Mouse (Mus musculus): ENCODE results near the gene Pctp. TPM values are rescaled to one million over a fixed set of nuclear protein-coding genes. Genes with fewer than 3 reads are reported as not detected.

Pctp gene
- polyA plus RNA-seq, 1 experiment from 2014 or later: 5.1 TPM

- H3K27ac ChIP-seq (ENCODE audit: low read depth, low read length): no peak overlapping the region
- no peaks in the 10 kb centered on the region for H3K9me3 ChIP-seq (ENCODE audit: control insufficient read depth, low read length)
- H3K27me3 ChIP-seq (ENCODE audit: control insufficient read depth, insufficient read depth, low read length): no peaks in the 10 kb centered on the region
- peak; percentile 47; the same call in 1 of the 2 replicates for ATAC-seq (ENCODE audit: low FRiP score)
- DNase-seq (ENCODE audit: low spot score): peak; percentile 85
- no peak overlapping the region for H3K4me3 ChIP-seq (ENCODE audit: low read depth, low read length)
- H3K4me2 ChIP-seq (replicated peaks; ENCODE audit: low read depth, low read length): no peak overlapping the region
- no peak overlapping the region for H3K9ac ChIP-seq (ENCODE audit: low read depth, low read length)
- WGBS: 25% methylated on average over 8 of the region's 8 CpGs
- no peaks in the 10 kb centered on the region; the same call in 1 of the 2 replicates for H3K4me1 ChIP-seq (replicated peaks; ENCODE audit: control insufficient read depth, insufficient read depth, low read length)
- H3K36me3 ChIP-seq (ENCODE audit: control insufficient read depth, insufficient read depth, low read length): no peaks in the 10 kb centered on the region
Observed at GRCm38 (mm10) chr11:89988936-89989589, 13.6 kb downstream of the Pctp start.

- Histone ChIP-seq H3K4me3 (ENCODE audit: low read depth, low read length) (no peak overlapping the region), H3K9me3 (ENCODE audit: control insufficient read depth, low read length) (no peaks in the 10 kb centered on the region), H3K9ac (ENCODE audit: low read depth, low read length) (no peak overlapping the region), H3K4me1 (replicated peaks; ENCODE audit: control insufficient read depth, insufficient read depth, low read length) (no peaks in the 10 kb centered on the region; the same call in 1 of the 2 replicates), H3K27ac (ENCODE audit: low read depth, low read length) (no peak overlapping the region), H3K36me3 (ENCODE audit: control insufficient read depth, insufficient read depth, low read length) (no peaks in the 10 kb centered on the region), H3K4me2 (replicated peaks; ENCODE audit: low read depth, low read length) (no peak overlapping the region), H3K27me3 (ENCODE audit: control insufficient read depth, insufficient read depth, low read length) (no peaks in the 10 kb centered on the region)
- WGBS: 93% methylated on average over 8 of the region's 8 CpGs
- DNase-seq (ENCODE audit: low spot score): no peak
- ATAC-seq (ENCODE audit: low FRiP score): no peak
Observed at GRCm38 (mm10) chr11:89986516-89986915, 16.2 kb downstream of the Pctp start.

GRCm38 (mm10) chr11:89985200-89986187 is 17.2 kb downstream of the Pctp start:
- whole genome bisulfite sequencing: 40% methylated on average over 10 of the region's 10 CpGs
- Histone ChIP-seq H3K36me3 (ENCODE audit: control insufficient read depth, insufficient read depth, low read length) (no peaks in the 10 kb centered on the region), H3K4me2 (replicated peaks; ENCODE audit: low read depth, low read length) (no peak overlapping the region), H3K4me1 (replicated peaks; ENCODE audit: control insufficient read depth, insufficient read depth, low read length) (no peaks in the 10 kb centered on the region; the same call in 1 of the 2 replicates), H3K9ac (ENCODE audit: low read depth, low read length) (no peak overlapping the region), H3K4me3 (ENCODE audit: low read depth, low read length) (no peak overlapping the region), H3K27me3 (ENCODE audit: control insufficient read depth, insufficient read depth, low read length) (no peaks in the 10 kb centered on the region), H3K27ac (ENCODE audit: low read depth, low read length) (no peak overlapping the region), H3K9me3 (ENCODE audit: control insufficient read depth, low read length) (no peaks in the 10 kb centered on the region)
- DNase-seq (ENCODE audit: low spot score) (no peak), ATAC-seq (ENCODE audit: low FRiP score) (no peak)

GRCm38 (mm10) chr11:89984436-89984835 is 18.3 kb downstream of the Pctp start:
- Histone ChIP-seq H3K9ac (ENCODE audit: low read depth, low read length) (no peak overlapping the region), H3K4me3 (ENCODE audit: low read depth, low read length) (no peak overlapping the region), H3K4me2 (replicated peaks; ENCODE audit: low read depth, low read length) (no peak overlapping the region), H3K27ac (ENCODE audit: low read depth, low read length) (no peak overlapping the region), H3K27me3 (ENCODE audit: control insufficient read depth, insufficient read depth, low read length) (no peaks in the 10 kb centered on the region), H3K36me3 (ENCODE audit: control insufficient read depth, insufficient read depth, low read length) (no peaks in the 10 kb centered on the region), H3K4me1 (replicated peaks; ENCODE audit: control insufficient read depth, insufficient read depth, low read length) (no peaks in the 10 kb centered on the region; the same call in 1 of the 2 replicates), H3K9me3 (ENCODE audit: control insufficient read depth, low read length) (no peaks in the 10 kb centered on the region)
- 95% methylated on average over 5 of the region's 5 CpGs for WGBS
- DNase-seq (ENCODE audit: low spot score) (no peak), ATAC-seq (ENCODE audit: low FRiP score) (no peak)

GRCm38 (mm10) chr11:89982918-89983317 is 19.8 kb downstream of the Pctp start:
- ATAC-seq (ENCODE audit: low FRiP score): no peak
- no peak overlapping the region for H3K9ac ChIP-seq (ENCODE audit: low read depth, low read length)
- H3K27me3 ChIP-seq (ENCODE audit: control insufficient read depth, insufficient read depth, low read length): no peaks in the 10 kb centered on the region
- no peaks in the 10 kb centered on the region; the same call in 1 of the 2 replicates for H3K4me1 ChIP-seq (replicated peaks; ENCODE audit: control insufficient read depth, insufficient read depth, low read length)
- WGBS: 84% methylated on average over 2 of the region's 2 CpGs
- H3K36me3 ChIP-seq (ENCODE audit: control insufficient read depth, insufficient read depth, low read length): no peaks in the 10 kb centered on the region
- H3K27ac ChIP-seq (ENCODE audit: low read depth, low read length): no peak overlapping the region
- no peaks in the 10 kb centered on the region for H3K9me3 ChIP-seq (ENCODE audit: control insufficient read depth, low read length)
- DNase-seq (ENCODE audit: low spot score): no peak
- no peak overlapping the region for H3K4me2 ChIP-seq (replicated peaks; ENCODE audit: low read depth, low read length)
- H3K4me3 ChIP-seq (ENCODE audit: low read depth, low read length): no peak overlapping the region

- H3K4me1 ChIP-seq (replicated peaks; ENCODE audit: control insufficient read depth, insufficient read depth, low read length): no peaks in the 10 kb centered on the region
- no peak overlapping the region for H3K9ac ChIP-seq (ENCODE audit: low read depth, low read length)
- H3K9me3 ChIP-seq (ENCODE audit: control insufficient read depth, low read length): no peaks in the 10 kb centered on the region
- DNase-seq (ENCODE audit: low spot score) (no peak), ATAC-seq (ENCODE audit: low FRiP score) (no peak)
- no peak overlapping the region for H3K4me2 ChIP-seq (replicated peaks; ENCODE audit: low read depth, low read length)
- WGBS: 80% methylated on average over 2 of the region's 2 CpGs
- H3K4me3 ChIP-seq (ENCODE audit: low read depth, low read length): no peak overlapping the region
- no peaks in the 10 kb centered on the region for H3K27me3 ChIP-seq (ENCODE audit: control insufficient read depth, insufficient read depth, low read length)
- no peak overlapping the region for H3K27ac ChIP-seq (ENCODE audit: low read depth, low read length)
- H3K36me3 ChIP-seq (ENCODE audit: control insufficient read depth, insufficient read depth, low read length): no peaks in the 10 kb centered on the region
Observed at GRCm38 (mm10) chr11:89980106-89980505, 22.6 kb downstream of the Pctp start.

GRCm38 (mm10) chr11:89978914-89979818 is 23.5 kb downstream of the Pctp start:
- Histone ChIP-seq H3K4me1 (replicated peaks; ENCODE audit: control insufficient read depth, insufficient read depth, low read length) (no peaks in the 10 kb centered on the region), H3K4me2 (replicated peaks; ENCODE audit: low read depth, low read length) (no peak overlapping the region), H3K27me3 (ENCODE audit: control insufficient read depth, insufficient read depth, low read length) (no peaks in the 10 kb centered on the region), H3K9me3 (ENCODE audit: control insufficient read depth, low read length) (no peaks in the 10 kb centered on the region), H3K36me3 (ENCODE audit: control insufficient read depth, insufficient read depth, low read length) (no peaks in the 10 kb centered on the region), H3K27ac (ENCODE audit: low read depth, low read length) (no peak overlapping the region), H3K4me3 (ENCODE audit: low read depth, low read length) (no peak overlapping the region), H3K9ac (ENCODE audit: low read depth, low read length) (no peak overlapping the region)
- 74% methylated on average over 11 of the region's 11 CpGs for WGBS
- ATAC-seq (ENCODE audit: low FRiP score) (no peak), DNase-seq (ENCODE audit: low spot score) (no peak)

GRCm38 (mm10) chr11:89978353-89978831 is 24.3 kb downstream of the Pctp start:
- Histone ChIP-seq H3K4me2 (replicated peaks; ENCODE audit: low read depth, low read length) (no peak overlapping the region), H3K36me3 (ENCODE audit: control insufficient read depth, insufficient read depth, low read length) (no peaks in the 10 kb centered on the region)

More at GRCm38 (mm10) chr11:89978353-89978831, 24.3 kb downstream of the Pctp start:
- H3K4me1 ChIP-seq (replicated peaks; ENCODE audit: control insufficient read depth, insufficient read depth, low read length): no peaks in the 10 kb centered on the region
- no peaks in the 10 kb centered on the region for H3K9me3 ChIP-seq (ENCODE audit: control insufficient read depth, low read length)
- no peak overlapping the region for H3K9ac ChIP-seq (ENCODE audit: low read depth, low read length)
- H3K27me3 ChIP-seq (ENCODE audit: control insufficient read depth, insufficient read depth, low read length): no peaks in the 10 kb centered on the region
- H3K4me3 ChIP-seq (ENCODE audit: low read depth, low read length): no peak overlapping the region
- DNase-seq (ENCODE audit: low spot score) (peak; percentile 21), ATAC-seq (ENCODE audit: low FRiP score) (no peak)
- H3K27ac ChIP-seq (ENCODE audit: low read depth, low read length): no peak overlapping the region
- WGBS: 38% methylated on average over 11 of the region's 11 CpGs

Measured in hindbrain, embryonic 11.5 days (tissue).